Mouse (Mus musculus) cerebellum, adult 2 months (tissue): Measurements from ENCODE around the gene Mslnl.

Experiments
- CTCF ChIP-seq: fragments of 200-500 bp; IDR thresholded peaks from 2 replicates; pipeline ENCODE4 v1.5.1; 2011; ENCODE audit warnings: low read depth, mild to moderate bottlenecking, control low read depth, low read length, moderate library complexity, borderline replicate concordance; ENCODE audit not compliant: insufficient read depth
- POLR2A ChIP-seq: fragments of 200-500 bp; IDR thresholded peaks from 2 replicates; pipeline ENCODE4 v1.6.1; 2011; ENCODE audit warnings: low read length, control low read depth, borderline replicate concordance; ENCODE audit not compliant: insufficient read depth

- TF ChIP-seq CTCF (no peak), POLR2A (no peak)
These were observed 14.4 kb upstream of the Mslnl start for GRCm38 (mm10) chr17:25721476-25721875.
